Mouse (Mus musculus): Measurements from ENCODE around the gene Pygb.

DNA sequence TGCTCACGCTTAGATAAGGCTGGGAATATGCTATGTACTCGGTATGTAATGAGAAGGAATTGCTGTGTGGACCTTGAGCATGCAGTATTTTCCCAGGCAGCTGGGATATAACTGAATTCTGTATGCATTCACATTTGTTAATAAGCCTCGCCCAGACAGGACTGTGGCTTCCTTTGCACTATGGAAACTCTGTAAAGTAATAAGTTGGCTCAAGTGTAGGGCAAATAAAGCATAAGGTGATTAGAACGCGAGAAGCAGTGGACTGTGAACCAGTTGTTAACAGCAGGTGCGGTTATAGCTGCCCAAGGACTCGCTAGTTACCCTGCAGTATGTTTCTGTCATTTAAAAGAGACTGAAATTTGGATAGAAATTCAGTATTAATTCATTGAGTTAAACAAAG lies 11.5 kb downstream of the Pygb start:
- TF ChIP-seq CTCF (IDR thresholded peaks at IDR 0.05; ENCODE audit: low read depth) (no peak), EP300 (IDR thresholded peaks at IDR 0.05; ENCODE audit: low read depth) (no peak)
